Mouse (Mus musculus): ENCODE data around the gene Gm4846. TPM values are rescaled to one million over a fixed set of nuclear protein-coding genes. Genes with fewer than 3 reads are reported as not detected.

Gm4846 gene
- polyA plus RNA-seq, 1 experiment from 2014 or later: not detected

Other genes with a start within 250 kb of the Gm4846 start
- gene Ildr2, start 243.4 kb downstream of the Gm4846 start, polyA plus RNA-seq (2015; fragmentation: Nextera tagmentation; extraction: Ambion mirVana): 0.22 and 0.25 TPM in 2 replicates
- 63.7 and 65.3 TPM in 2 replicates for gene Tada1, start 118.5 kb downstream of the Gm4846 start, polyA plus RNA-seq (2015; fragmentation: Nextera tagmentation; extraction: Ambion mirVana)
- 22.6 and 26.6 TPM in 2 replicates for gene Pogk, start 87.7 kb downstream of the Gm4846 start, polyA plus RNA-seq (2015; fragmentation: Nextera tagmentation; extraction: Ambion mirVana)
- gene Gm4847, start 150.1 kb upstream of the Gm4846 start, polyA plus RNA-seq (2015; fragmentation: Nextera tagmentation; extraction: Ambion mirVana): not detected in 2 replicates
- not detected in 2 replicates for gene Fmo9, start 184.3 kb upstream of the Gm4846 start, polyA plus RNA-seq (2015; fragmentation: Nextera tagmentation; extraction: Ambion mirVana)